Mouse (Mus musculus) embryonic facial prominence, embryonic 10.5 days (tissue): Measurements from ENCODE around the gene Xxylt1. TPM values are rescaled to one million over a fixed set of nuclear protein-coding genes. Genes with fewer than 3 reads are reported as not detected.

Experiments
- DNase-seq: peaks from one replicate; pipeline ENCODE4 v3.0.0-alpha.2; 2017; ENCODE audit warnings: low spot score
- H3K27ac ChIP-seq: fragments of 300-500 bp; sonication (generic); replicated peaks from 2 replicates; pipeline ENCODE4 v1.5.1; 2016; ENCODE audit warnings: mild to moderate bottlenecking
- H3K27me3 ChIP-seq: fragments of 300-500 bp; sonication (generic); replicated peaks from 2 replicates; pipeline ENCODE4 v1.6.1; 2016; ENCODE audit warnings: low read depth, mild to moderate bottlenecking; ENCODE audit not compliant: poor library complexity, severe bottlenecking
- H3K36me3 ChIP-seq: fragments of 300-500 bp; sonication (generic); replicated peaks from 2 replicates; pipeline ENCODE4 v1.6.1; 2016; ENCODE audit warnings: mild to moderate bottlenecking, moderate library complexity
- H3K4me1 ChIP-seq: fragments of 300-500 bp; sonication (generic); 2 replicates; pipeline ENCODE4 v1.6.1; 2016
- H3K4me3 ChIP-seq: fragments of 300-500 bp; sonication (generic); 2 replicates; pipeline ENCODE4 v1.5.1; 2016; ENCODE audit warnings: mild to moderate bottlenecking, moderate library complexity
- H3K9me3 ChIP-seq: fragments of 300-500 bp; sonication (generic); 2 replicates; pipeline ENCODE4 v1.6.1; 2016; ENCODE audit warnings: mild to moderate bottlenecking
- WGBS: fragments of 180-500 bp; shearing (Covaris S2); methylation state at CpG from one replicate; pipeline ENCODE4 v1.1.7; 2016; 5-methylcytosine and 5-hydroxymethylcytosine counted together
- polyA plus RNA-seq: library from polyadenylated mRNA; unstranded; fragments of >200 nt; fragmentation: Nextera tagmentation; extraction: Ambion mirVana; gene quantifications from 2 replicates; pipeline ENCODE4 v1.2.1, GENCODE M21; 2016

Gene Xxylt1
- polyA plus RNA-seq, 1 experiment from 2014 or later: 14.5 TPM

GRCm38 (mm10) chr16:30979905-30980304, 101.3 kb downstream of the Xxylt1 start:
- H3K36me3 ChIP-seq: no peaks in the 10 kb centered on the region
- H3K9me3 ChIP-seq: no peaks in the 10 kb centered on the region
- no peak for DNase-seq
- 92% methylated on average over 11 of the region's 11 CpGs for WGBS
- H3K27me3 ChIP-seq: no peaks in the 10 kb centered on the region
- no peak overlapping the region for H3K4me3 ChIP-seq
- peaks cover 19% of the 10 kb centered on the region for H3K4me1 ChIP-seq
- no peak overlapping the region for H3K27ac ChIP-seq

GRCm38 (mm10) chr16:30977728-30978127, 103.5 kb downstream of the Xxylt1 start:
- no peaks in the 10 kb centered on the region for H3K36me3 ChIP-seq
- 63% methylated on average over 6 of the region's 6 CpGs for WGBS
- H3K9me3 ChIP-seq: no peaks in the 10 kb centered on the region
- no peak overlapping the region; the same call in 1 of the 2 replicates for H3K27ac ChIP-seq
- DNase-seq: no peak
- H3K27me3 ChIP-seq: no peaks in the 10 kb centered on the region
- H3K4me1 ChIP-seq: peaks cover 35% of the 10 kb centered on the region
- H3K4me3 ChIP-seq: no peak overlapping the region

GRCm38 (mm10) chr16:30977186-30977585, 104.0 kb downstream of the Xxylt1 start:
- peak; percentile 93 for DNase-seq
- H3K27ac ChIP-seq: 0 out of 2 replicates have a peak overlapping the region, but pooled peaks have one; percentile 40
- H3K27me3 ChIP-seq: no peaks in the 10 kb centered on the region
- WGBS: 4% methylated on average over 3 of the region's 3 CpGs
- no peaks in the 10 kb centered on the region for H3K36me3 ChIP-seq
- no peaks in the 10 kb centered on the region for H3K9me3 ChIP-seq
- H3K4me3 ChIP-seq: no peak overlapping the region
- peaks cover 39% of the 10 kb centered on the region for H3K4me1 ChIP-seq

- DNase-seq: no peak
- H3K27me3 ChIP-seq: no peaks in the 10 kb centered on the region
- H3K4me3 ChIP-seq: no peak overlapping the region
- H3K27ac ChIP-seq: no peak overlapping the region
- H3K9me3 ChIP-seq: no peaks in the 10 kb centered on the region
- no peaks in the 10 kb centered on the region for H3K36me3 ChIP-seq
- WGBS: 91% methylated on average over 12 of the region's 12 CpGs
- H3K4me1 ChIP-seq: peaks cover 54% of the 10 kb centered on the region
Observed at GRCm38 (mm10) chr16:30974549-30974948, 106.7 kb downstream of the Xxylt1 start.

GRCm38 (mm10) chr16:30973416-30973815, 107.8 kb downstream of the Xxylt1 start:
- Histone ChIP-seq H3K4me3 (no peak overlapping the region), H3K9me3 (no peaks in the 10 kb centered on the region), H3K4me1 (peaks cover 63% of the 10 kb centered on the region), H3K36me3 (no peaks in the 10 kb centered on the region), H3K27ac (no peak overlapping the region; the same call in 1 of the 2 replicates), H3K27me3 (no peaks in the 10 kb centered on the region)
- WGBS: 76% methylated on average over 6 of the region's 6 CpGs
- no peak for DNase-seq

GRCm38 (mm10) chr16:30971950-30972541, 109.2 kb downstream of the Xxylt1 start:
- DNase-seq: peak; percentile 31
- no peaks in the 10 kb centered on the region for H3K27me3 ChIP-seq
- 0 out of 2 replicates have a peak overlapping the region, but pooled peaks have one; percentile 24 for H3K27ac ChIP-seq
- no peaks in the 10 kb centered on the region for H3K9me3 ChIP-seq
- H3K36me3 ChIP-seq: no peaks in the 10 kb centered on the region
- H3K4me1 ChIP-seq: peaks cover 53% of the 10 kb centered on the region
- H3K4me3 ChIP-seq: no peak overlapping the region
- WGBS: 82% methylated on average over 18 of the region's 18 CpGs

GRCm38 (mm10) chr16:30969266-30970064, 111.8 kb downstream of the Xxylt1 start:
- H3K4me1 ChIP-seq: peaks cover 52% of the 10 kb centered on the region
- no peak overlapping the region for H3K4me3 ChIP-seq
- H3K27ac ChIP-seq: peak overlapping the region; percentile 31; the same call in 1 of the 2 replicates
- peaks cover 4% of the 10 kb centered on the region; the same call in 1 of the 2 replicates for H3K36me3 ChIP-seq
- H3K9me3 ChIP-seq: no peaks in the 10 kb centered on the region
- DNase-seq: no peak
- 71% methylated on average over 18 of the region's 18 CpGs for WGBS
- H3K27me3 ChIP-seq: no peaks in the 10 kb centered on the region

- no peaks in the 10 kb centered on the region for H3K27me3 ChIP-seq
- 0 out of 2 replicates have a peak overlapping the region, but pooled peaks have one; percentile 31 for H3K27ac ChIP-seq
- no peaks in the 10 kb centered on the region for H3K9me3 ChIP-seq
- no peak overlapping the region for H3K4me3 ChIP-seq
- no peak for DNase-seq
- peaks cover 4% of the 10 kb centered on the region; the same call in 1 of the 2 replicates for H3K36me3 ChIP-seq
- peaks cover 48% of the 10 kb centered on the region for H3K4me1 ChIP-seq
- WGBS: 81% methylated on average over 7 of the region's 7 CpGs
Observed at GRCm38 (mm10) chr16:30968402-30969151, 112.7 kb downstream of the Xxylt1 start.

- WGBS: 79% methylated on average over 5 of the region's 5 CpGs
- H3K27me3 ChIP-seq: no peaks in the 10 kb centered on the region
- H3K4me3 ChIP-seq: no peak overlapping the region
- peaks cover 31% of the 10 kb centered on the region for H3K4me1 ChIP-seq
- H3K27ac ChIP-seq: no peak overlapping the region
- H3K9me3 ChIP-seq: no peaks in the 10 kb centered on the region
- peaks cover 4% of the 10 kb centered on the region; the same call in 1 of the 2 replicates for H3K36me3 ChIP-seq
- no peak for DNase-seq
Observed at GRCm38 (mm10) chr16:30966684-30967083, 114.5 kb downstream of the Xxylt1 start.

GRCm38 (mm10) chr16:30964891-30965290, 116.3 kb downstream of the Xxylt1 start:
- DNase-seq: no peak
- Histone ChIP-seq H3K4me3 (no peak overlapping the region), H3K4me1 (peaks cover 24% of the 10 kb centered on the region), H3K9me3 (no peaks in the 10 kb centered on the region), H3K36me3 (peaks cover 4% of the 10 kb centered on the region; the same call in 1 of the 2 replicates), H3K27ac (no peak overlapping the region), H3K27me3 (no peaks in the 10 kb centered on the region)
- WGBS: 71% methylated on average over 7 of the region's 7 CpGs

GRCm38 (mm10) chr16:30964411-30964810, 116.8 kb downstream of the Xxylt1 start:
- peaks cover 19% of the 10 kb centered on the region for H3K4me1 ChIP-seq
- WGBS: 81% methylated on average over 6 of the region's 6 CpGs
- H3K27me3 ChIP-seq: no peaks in the 10 kb centered on the region
- no peak overlapping the region for H3K4me3 ChIP-seq
- DNase-seq: no peak
- H3K36me3 ChIP-seq: peaks cover 4% of the 10 kb centered on the region; the same call in 1 of the 2 replicates
- H3K9me3 ChIP-seq: no peaks in the 10 kb centered on the region
- H3K27ac ChIP-seq: no peak overlapping the region

- no peaks in the 10 kb centered on the region for H3K27me3 ChIP-seq
- H3K4me1 ChIP-seq: peaks cover 16% of the 10 kb centered on the region
- H3K9me3 ChIP-seq: no peaks in the 10 kb centered on the region
- 92% methylated on average over 8 of the region's 8 CpGs for WGBS
- DNase-seq: no peak
- H3K4me3 ChIP-seq: no peak overlapping the region
- H3K36me3 ChIP-seq: peaks cover 4% of the 10 kb centered on the region; the same call in 1 of the 2 replicates
- H3K27ac ChIP-seq: peak overlapping the region; percentile 14
Observed at GRCm38 (mm10) chr16:30962515-30962914, 118.7 kb downstream of the Xxylt1 start.
